Mouse (Mus musculus) bone marrow macrophage, adult 2 months (primary cell): ENCODE measurements at regions not wholly inside any gene's neighbourhood (a gene's known extent, or its start where the extent isn't known, plus 50 kb on each side); places are given as distances from the start of the nearest gene placed in this dataset.

ENCODE experiments used
- H3K27ac ChIP-seq: 2 replicates; pipeline ENCODE4 v1.5.1; 2012; ENCODE audit warnings: low read depth, low read length; ENCODE audit not compliant: insufficient read depth
- H3K4me1 ChIP-seq: 2 replicates; pipeline ENCODE4 v1.6.1; 2012; ENCODE audit warnings: low read length; ENCODE audit not compliant: control insufficient read depth, insufficient read depth
- H3K4me3 ChIP-seq: 2 replicates; pipeline ENCODE4 v1.5.1; 2012; ENCODE audit warnings: mild to moderate bottlenecking, low read length, moderate library complexity; ENCODE audit not compliant: insufficient read depth
- CTCF ChIP-seq: IDR thresholded peaks from 2 replicates; pipeline ENCODE4 v1.5.1; 2012; ENCODE audit warnings: low read depth, mild to moderate bottlenecking, low read length, moderate library complexity
- POLR2A ChIP-seq: IDR thresholded peaks from 2 replicates; pipeline ENCODE4 v1.6.1; 2012; ENCODE audit warnings: mild to moderate bottlenecking, low read depth, low read length, borderline replicate concordance

DNA sequence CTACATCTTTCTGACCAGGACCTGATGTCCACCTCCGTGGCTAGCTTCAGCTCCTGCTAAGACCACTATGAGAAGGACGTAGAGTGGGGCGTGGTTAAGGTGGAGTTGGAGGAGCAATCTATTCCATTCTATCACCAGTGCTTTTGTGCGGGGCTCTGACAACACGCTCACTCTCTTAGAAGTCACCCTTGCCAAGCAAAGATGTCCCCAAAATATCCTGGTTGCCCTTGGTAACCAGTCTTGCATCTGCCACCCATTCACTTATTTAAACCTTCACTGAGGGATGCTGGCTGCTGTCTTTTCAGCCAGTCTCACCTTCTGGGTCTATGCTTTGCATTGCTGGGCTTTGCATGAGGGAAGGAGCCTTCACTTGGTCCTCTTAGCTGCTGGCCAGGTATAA is 138.4 kb upstream of the Fam19a5 start:
- TF ChIP-seq POLR2A (no peak), CTCF (no peak)
- Histone ChIP-seq H3K4me3 (no peak overlapping the region), H3K4me1 (no peaks in the 10 kb centered on the region), H3K27ac (no peak overlapping the region)

DNA sequence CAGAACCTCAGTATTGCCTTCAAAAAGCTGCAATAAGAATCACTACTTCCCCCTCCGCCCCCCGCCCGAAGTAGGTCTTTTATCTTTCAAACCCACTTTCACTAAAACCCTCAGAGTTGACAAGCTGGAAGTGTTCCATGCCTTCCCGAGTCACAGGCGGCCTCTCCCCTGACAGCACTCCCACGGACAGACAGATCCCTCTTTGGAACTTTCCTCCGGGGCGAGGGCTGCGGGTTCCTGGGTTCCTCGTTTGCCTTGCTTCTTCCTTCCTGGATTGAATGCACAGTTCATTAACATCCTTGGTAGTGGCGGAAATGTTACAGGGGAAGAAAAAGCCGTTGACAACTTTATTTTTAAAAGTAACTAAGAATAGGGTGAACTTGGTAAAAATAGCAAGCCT is 132.1 kb upstream of the Fam19a5 start:
- Histone ChIP-seq H3K27ac (no peak overlapping the region), H3K4me1 (no peaks in the 10 kb centered on the region), H3K4me3 (no peak overlapping the region)
- TF ChIP-seq CTCF (no peak), POLR2A (no peak)

DNA sequence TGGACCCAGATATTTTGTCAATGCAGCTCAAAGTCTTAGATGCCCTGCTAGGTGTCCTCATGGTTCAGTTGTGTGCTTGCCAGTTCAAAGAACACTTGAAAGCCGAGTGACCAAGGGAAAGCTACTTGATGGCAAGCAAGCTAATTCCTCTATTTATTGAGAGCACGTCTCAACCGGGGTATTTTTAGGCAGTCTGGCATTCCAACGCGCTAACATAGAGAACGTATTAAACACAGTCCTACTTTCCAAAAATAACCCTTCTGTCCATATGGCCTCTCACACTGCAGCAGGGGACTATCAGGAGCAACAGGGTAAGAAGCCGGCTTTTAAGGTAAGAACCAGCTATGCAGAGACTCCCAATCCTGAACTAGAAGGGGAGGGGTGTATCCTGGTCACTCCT is 128.1 kb upstream of the Fam19a5 start:
- Histone ChIP-seq H3K27ac (no peak overlapping the region), H3K4me3 (no peak overlapping the region), H3K4me1 (no peaks in the 10 kb centered on the region)
- no peak for TF ChIP-seq POLR2A
- no peak for TF ChIP-seq CTCF

DNA sequence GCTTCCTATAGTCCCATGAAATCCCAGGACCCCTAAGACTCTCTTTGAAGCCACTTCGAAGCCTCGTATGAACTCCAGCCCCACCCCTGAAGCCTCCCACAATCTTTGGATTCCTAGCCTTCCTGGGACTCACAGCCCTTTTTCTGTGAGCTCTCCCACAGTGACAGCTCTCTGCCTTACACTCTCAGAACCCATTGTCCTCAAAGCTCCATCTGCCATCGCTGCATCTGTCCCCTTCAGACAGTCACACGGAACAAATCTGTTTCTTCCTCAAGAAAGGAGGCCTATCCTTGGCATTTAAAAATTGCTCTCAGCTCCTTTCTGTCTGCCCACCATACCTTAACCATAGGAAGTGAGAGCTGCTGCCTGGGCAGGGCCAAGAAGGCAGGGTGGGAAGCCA is 122.4 kb upstream of the Fam19a5 start:
- Histone ChIP-seq H3K4me1 (no peaks in the 10 kb centered on the region), H3K27ac (no peak overlapping the region), H3K4me3 (no peak overlapping the region)
- TF ChIP-seq CTCF (no peak), POLR2A (no peak)

DNA sequence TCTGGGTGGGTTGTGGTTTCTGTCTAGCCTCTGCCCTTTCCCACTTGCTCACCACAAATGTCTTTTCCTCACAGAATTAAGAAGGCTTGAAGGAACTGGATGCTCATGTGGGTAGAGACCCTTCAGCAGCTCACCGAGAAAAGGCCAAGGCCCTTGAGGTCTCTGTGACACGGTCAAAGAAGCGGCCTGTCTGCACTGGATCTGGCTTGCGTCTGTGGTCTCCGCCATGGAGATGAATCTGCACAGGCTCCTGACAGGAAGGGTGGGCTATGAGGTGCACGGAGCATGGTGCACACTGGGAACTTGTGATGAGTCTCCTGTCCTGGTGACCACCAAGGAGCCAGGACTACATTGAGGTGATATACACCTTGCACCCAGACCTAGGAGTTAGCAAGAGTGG is 110.8 kb upstream of the Fam19a5 start:
- Histone ChIP-seq H3K27ac (no peak overlapping the region), H3K4me3 (no peak overlapping the region), H3K4me1 (no peaks in the 10 kb centered on the region)
- no peak for TF ChIP-seq CTCF
- TF ChIP-seq POLR2A, result no peak

DNA sequence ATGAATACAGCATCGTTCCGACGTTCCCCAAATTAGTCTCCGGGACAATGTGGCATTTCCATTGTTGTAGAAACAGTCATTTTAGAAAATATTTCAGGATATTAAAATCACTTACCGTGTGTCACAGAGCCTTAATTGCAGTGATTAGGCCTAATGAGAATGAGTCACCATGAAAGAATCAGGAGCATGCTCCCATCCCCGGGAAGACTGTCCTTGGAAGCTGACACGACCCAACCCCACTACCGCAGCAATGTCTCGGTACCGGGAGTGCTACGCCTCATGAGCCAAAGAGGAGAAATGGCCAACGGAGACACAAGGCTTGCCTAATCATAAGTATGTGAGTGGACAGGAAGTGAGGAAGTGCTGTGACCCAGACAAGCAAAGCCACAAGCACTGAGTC is 110.2 kb upstream of the Fam19a5 start:
- no peaks in the 10 kb centered on the region for H3K4me1 ChIP-seq
- TF ChIP-seq POLR2A (no peak), CTCF (no peak)
- no peak overlapping the region for H3K4me3 ChIP-seq
- no peak overlapping the region for H3K27ac ChIP-seq

DNA sequence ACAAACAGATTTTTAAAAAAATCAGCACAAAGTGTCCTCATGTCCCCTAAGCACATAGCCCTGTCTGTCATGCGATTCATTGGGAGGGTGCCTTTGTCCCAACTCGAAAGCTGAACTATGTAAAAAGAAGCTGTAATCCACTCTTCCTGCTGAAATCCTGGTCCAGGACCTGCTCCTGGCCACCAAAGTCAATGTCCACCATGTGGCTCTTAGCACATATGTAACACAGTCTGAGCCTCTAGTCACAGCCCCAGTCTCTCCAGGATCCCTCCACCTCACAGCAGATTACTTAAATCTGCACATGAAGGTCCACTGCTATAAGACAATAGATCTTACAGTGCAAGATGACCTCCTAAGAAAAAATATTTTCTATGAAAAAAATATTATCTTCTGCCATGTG is 108.5 kb upstream of the Fam19a5 start:
- Histone ChIP-seq H3K4me1 (no peaks in the 10 kb centered on the region), H3K4me3 (no peak overlapping the region), H3K27ac (no peak overlapping the region)
- no peak for TF ChIP-seq POLR2A

DNA sequence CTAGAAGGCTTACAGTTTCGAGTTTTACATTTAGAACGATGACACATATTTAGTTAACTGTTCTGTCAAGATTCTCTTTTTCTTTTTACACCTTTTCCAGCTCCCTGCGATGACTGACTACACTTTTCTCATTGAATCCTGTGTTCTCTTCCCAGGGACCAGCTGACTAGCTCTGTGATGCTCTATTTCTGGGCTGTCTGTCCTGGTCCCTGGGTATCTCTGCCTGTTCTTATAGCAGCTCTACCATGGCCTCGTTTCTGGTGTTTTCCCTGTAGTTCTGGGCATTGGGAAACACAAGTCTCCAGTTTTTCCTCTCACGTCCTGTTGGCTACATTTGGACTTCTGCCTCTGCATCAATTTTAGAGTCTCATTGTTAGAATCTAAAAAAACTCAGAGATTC is 106.5 kb upstream of the Fam19a5 start:
- TF ChIP-seq POLR2A (no peak), CTCF (no peak)
- H3K4me3 ChIP-seq, result no peak overlapping the region

DNA sequence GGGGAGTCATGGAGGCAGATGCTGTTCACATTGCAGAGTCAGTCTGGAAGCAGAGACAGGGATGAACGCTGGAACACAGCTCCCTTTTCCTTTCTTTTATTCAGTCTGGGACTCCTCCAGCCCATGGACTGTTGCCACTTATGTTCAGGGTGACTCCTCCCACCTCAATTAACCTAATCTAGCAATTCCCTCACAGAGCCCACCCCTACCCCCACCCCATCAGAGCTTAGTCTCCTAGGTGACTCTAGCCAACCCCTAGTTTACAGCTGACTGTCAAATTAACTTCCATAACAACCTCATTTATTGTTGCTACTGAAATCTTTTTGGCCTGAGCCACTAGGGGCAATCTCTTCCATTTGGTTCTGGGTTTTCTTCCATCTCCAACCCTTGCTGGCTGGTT is 85.2 kb upstream of the Fam19a5 start:
- no peak for TF ChIP-seq CTCF
- no peak for TF ChIP-seq POLR2A
- Histone ChIP-seq H3K4me1 (no peaks in the 10 kb centered on the region), H3K27ac (no peak overlapping the region), H3K4me3 (no peak overlapping the region)

More for the DNA sequence above, 106.5 kb upstream of the Fam19a5 start:
- H3K4me1 ChIP-seq, result no peaks in the 10 kb centered on the region
- H3K27ac ChIP-seq, result no peak overlapping the region

DNA sequence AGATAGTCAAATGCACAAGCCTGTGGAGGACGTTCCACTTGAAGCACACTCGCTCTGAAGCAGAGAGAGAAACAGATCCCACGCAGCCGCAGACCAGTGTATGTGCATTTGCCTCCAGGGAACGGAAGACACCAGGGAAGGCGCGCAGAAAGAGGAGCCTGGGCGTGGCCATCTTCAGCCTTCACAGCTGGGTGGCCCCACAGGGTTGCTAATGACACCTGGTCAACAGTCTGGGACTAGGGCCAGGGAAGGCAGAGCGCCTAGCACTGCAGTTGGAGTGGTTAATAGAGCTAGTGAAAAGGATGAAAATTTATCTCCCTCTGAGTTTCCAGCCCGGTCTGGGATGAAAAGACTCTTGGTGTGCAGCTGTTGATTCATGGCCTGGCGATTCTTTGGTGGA is 67.9 kb upstream of the Fam19a5 start:
- H3K27ac ChIP-seq, result no peak overlapping the region
- H3K4me1 ChIP-seq, result no peaks in the 10 kb centered on the region
- no peak overlapping the region for H3K4me3 ChIP-seq
- TF ChIP-seq CTCF, result no peak
- TF ChIP-seq POLR2A, result no peak

DNA sequence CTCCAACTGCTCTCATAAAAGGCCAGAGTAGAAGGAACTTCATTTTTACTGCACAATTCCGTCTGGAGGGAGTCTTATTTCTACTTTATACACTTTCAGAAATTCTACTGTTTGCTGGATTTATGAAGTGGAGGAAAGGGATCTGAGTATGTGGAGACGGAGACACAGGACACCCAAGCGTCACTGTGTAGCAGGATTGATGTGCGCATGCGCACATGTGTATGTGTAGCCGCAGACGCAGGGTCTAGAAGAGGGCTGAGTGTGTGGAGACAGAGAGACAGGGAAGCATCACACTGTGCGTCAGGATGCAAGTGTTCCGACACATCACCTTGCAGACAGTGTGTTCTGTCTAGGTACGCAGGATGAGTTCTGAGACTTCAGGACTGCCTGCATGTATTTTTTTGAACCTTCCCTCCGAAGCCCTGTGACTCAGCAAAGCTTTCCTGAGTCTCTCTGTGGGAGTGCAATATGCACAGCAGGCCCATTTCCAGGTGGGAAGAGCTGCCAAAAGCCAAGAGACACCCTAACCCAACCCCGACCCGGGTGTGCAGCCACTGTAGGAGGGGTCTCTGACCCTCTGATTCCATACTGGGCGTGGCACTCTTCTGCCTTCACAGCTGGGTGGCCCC is 67.1 kb upstream of the Fam19a5 start:
- Histone ChIP-seq H3K4me1 (no peaks in the 10 kb centered on the region), H3K4me3 (no peak overlapping the region), H3K27ac (no peak overlapping the region)
- TF ChIP-seq POLR2A (no peak), CTCF (no peak)
